Mouse (Mus musculus) liver, adult 2 months (tissue): ENCODE measurements around the gene Imp3.

Source experiments
- CTCF ChIP-seq: fragments of 200-500 bp; IDR thresholded peaks from 2 replicates; pipeline ENCODE4 v1.5.1; 2011; ENCODE audit warnings: low read depth, low read length, control low read depth
- POLR2A ChIP-seq: fragments of 200-500 bp; IDR thresholded peaks from 2 replicates; pipeline ENCODE4 v1.6.1; 2011; ENCODE audit warnings: low read length, control low read depth; ENCODE audit not compliant: insufficient read depth; ENCODE audit errors: extremely low read depth

- TF ChIP-seq CTCF = no peak
- TF ChIP-seq POLR2A = no peak
Observed at GRCm38 (mm10) chr9:56981502-56981901, 44.2 kb downstream of the Imp3 start.
